Mouse (Mus musculus) heart, embryonic 16.5 days (tissue): Measurements from ENCODE around the gene Dlx2. TPM values are rescaled to one million over a fixed set of nuclear protein-coding genes. Genes with fewer than 3 reads are reported as not detected.

Experiments used
- ATAC-seq: fragments of 200-750 bp; cut with Nextera tagmentation; replicated peaks from 2 replicates; pipeline ENCODE4 v1.8.0; 2017; ENCODE audit warnings: moderate number of reproducible peaks; ENCODE audit not compliant: insufficient read depth, low FRiP score; ENCODE audit errors: extremely low read depth
- H3K27ac ChIP-seq: fragments of 300-500 bp; sonication (generic); 2 replicates; pipeline ENCODE4 v1.5.1; 2014; ENCODE audit warnings: mild to moderate bottlenecking, low read length, control low read depth, moderate library complexity
- H3K27me3 ChIP-seq: fragments of 300-500 bp; sonication (generic); 2 replicates; pipeline ENCODE4 v1.6.1; 2014; ENCODE audit warnings: low read length, mixed read lengths; ENCODE audit not compliant: control insufficient read depth, insufficient read depth
- H3K36me3 ChIP-seq: fragments of 300-500 bp; sonication (generic); 2 replicates; pipeline ENCODE4 v1.6.1; 2014; ENCODE audit not compliant: control insufficient read depth, insufficient read depth
- H3K4me1 ChIP-seq: fragments of 300-500 bp; sonication (generic); 2 replicates; pipeline ENCODE4 v1.6.1; 2014; ENCODE audit warnings: low read length, mixed read lengths; ENCODE audit not compliant: control insufficient read depth, insufficient read depth
- H3K4me2 ChIP-seq: fragments of 300-500 bp; sonication (generic); 2 replicates; pipeline ENCODE4 v1.6.1; 2014; ENCODE audit warnings: low read depth, mild to moderate bottlenecking, control low read depth, low read length
- H3K4me3 ChIP-seq: fragments of 300-500 bp; sonication (generic); 2 replicates; pipeline ENCODE4 v1.5.1; 2014; ENCODE audit warnings: mild to moderate bottlenecking, control low read depth, low read length
- H3K9ac ChIP-seq: fragments of 300-500 bp; sonication (generic); 2 replicates; pipeline ENCODE4 v1.6.1; 2014; ENCODE audit warnings: low read length, control low read depth
- H3K9me3 ChIP-seq: fragments of 300-500 bp; sonication (generic); replicated peaks from 2 replicates; pipeline ENCODE4 v1.6.1; 2016; ENCODE audit warnings: low read length; ENCODE audit not compliant: control insufficient read depth
- WGBS: fragments of 180-500 bp; shearing (Covaris S2); extraction: QIAGEN DNeasy Blood & Tissue Kit; methylation state at CpG from one replicate; pipeline ENCODE4 v1.1.7; 2014; 5-methylcytosine and 5-hydroxymethylcytosine counted together
- polyA plus RNA-seq: library from polyadenylated mRNA; unstranded; fragments of >200 nt; fragmentation: Nextera tagmentation; extraction: Ambion mirVana; gene quantifications from 2 replicates; pipeline ENCODE4 v1.2.1, GENCODE M21; 2015

Gene Dlx2
- polyA plus RNA-seq, 1 experiment from 2014 or later = 0.11 TPM

- Histone ChIP-seq H3K4me1 (no peaks in the 10 kb centered on the region), H3K36me3 (no peaks in the 10 kb centered on the region), H3K27me3 (no peaks in the 10 kb centered on the region), H3K4me3 (no peak overlapping the region), H3K4me2 (no peak overlapping the region), H3K9me3 (no peaks in the 10 kb centered on the region), H3K9ac (no peak overlapping the region), H3K27ac (no peak overlapping the region)
- 48% methylated on average over 5 of the region's 5 CpGs for WGBS
- ATAC-seq = no peak
Measured at GRCm38 (mm10) chr2:71497175-71497574, 49.4 kb downstream of the Dlx2 start.

DNA sequence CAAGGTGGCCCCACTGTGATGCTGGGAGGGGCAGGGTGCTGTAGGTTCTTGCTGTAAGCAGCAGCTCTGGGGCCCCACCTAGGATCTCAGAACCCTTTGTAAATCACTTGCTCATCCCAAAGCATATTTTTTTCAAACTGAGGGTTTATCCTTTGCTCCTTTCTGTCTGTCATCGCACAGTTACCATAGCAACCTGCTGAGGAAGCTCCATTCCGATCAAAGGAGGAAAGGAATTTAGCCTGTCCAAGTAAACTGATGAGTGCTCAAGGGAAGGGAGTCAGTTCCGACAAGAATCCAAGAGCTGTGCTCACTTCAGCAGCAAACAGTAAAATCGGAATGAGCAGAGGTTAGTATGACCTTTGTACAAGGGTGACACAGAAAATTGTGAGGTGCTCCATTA is 51.6 kb downstream of the Dlx2 start:
- Histone ChIP-seq H3K36me3 (no peaks in the 10 kb centered on the region), H3K9ac (no peak overlapping the region), H3K4me1 (no peaks in the 10 kb centered on the region), H3K4me3 (no peak overlapping the region), H3K4me2 (no peak overlapping the region), H3K27ac (no peak overlapping the region), H3K9me3 (no peaks in the 10 kb centered on the region), H3K27me3 (no peaks in the 10 kb centered on the region)
- ATAC-seq = no peak
- 48% methylated on average over 4 of the region's 4 CpGs for WGBS

DNA sequence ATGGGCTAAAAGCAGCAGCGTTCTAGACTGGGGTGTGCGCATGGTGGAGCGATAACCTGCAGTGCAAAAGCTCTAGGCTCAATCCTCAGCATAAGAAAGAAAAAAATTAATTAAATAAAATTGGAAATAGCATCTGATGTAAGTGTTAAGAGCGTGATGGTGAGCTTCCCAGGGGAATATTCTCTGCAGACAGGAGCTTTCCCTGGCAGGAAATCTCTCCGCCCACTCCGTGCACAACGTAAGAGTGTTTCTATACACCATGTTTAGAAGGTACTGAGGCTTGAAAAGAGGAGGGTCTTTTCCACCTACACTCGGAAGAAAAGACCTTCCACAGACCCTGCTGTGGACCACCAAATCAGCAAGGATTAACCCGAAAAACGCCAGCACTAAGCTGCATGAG is 52.1 kb downstream of the Dlx2 start:
- 64% methylated on average over 10 of the region's 10 CpGs for WGBS
- no peak overlapping the region for H3K27ac ChIP-seq
- no peaks in the 10 kb centered on the region for H3K9me3 ChIP-seq

More for the DNA sequence above, 52.1 kb downstream of the Dlx2 start:
- Histone ChIP-seq H3K4me1 (no peaks in the 10 kb centered on the region), H3K9ac (no peak overlapping the region), H3K4me2 (no peak overlapping the region), H3K27me3 (no peaks in the 10 kb centered on the region), H3K4me3 (no peak overlapping the region), H3K36me3 (no peaks in the 10 kb centered on the region)
- ATAC-seq = no peak

Other genes starting within 250 kb of the Dlx2 start
- 126 TPM in 2 replicates for gene Slc25a12, start 179.0 kb downstream of the Dlx2 start, polyA plus RNA-seq
- 106 and 121 TPM in 2 replicates for gene Hat1, start 157.8 kb downstream of the Dlx2 start, polyA plus RNA-seq
- gene Metap1d, start 93.5 kb downstream of the Dlx2 start, polyA plus RNA-seq = 45.7 and 46.5 TPM in 2 replicates
- gene Dlx1, start 18.6 kb downstream of the Dlx2 start, polyA plus RNA-seq = 0.15 and 0.29 TPM in 2 replicates
- 46.2 and 49.6 TPM in 2 replicates for gene Itga6, start 198.9 kb upstream of the Dlx2 start, polyA plus RNA-seq